Mouse (Mus musculus) C2C12 (cell line): ENCODE results near the gene Dgkg.

ENCODE experiments used
- CEBPB ChIP-seq: IDR thresholded peaks from one replicate; pipeline ENCODE4 v1.6.1; 2011; ENCODE audit warnings: low read depth, mild to moderate bottlenecking, control low read depth, moderate library complexity
- CTCF ChIP-seq: IDR thresholded peaks from one replicate; pipeline ENCODE4 v1.5.1; 2011; ENCODE audit not compliant: control insufficient read depth, insufficient read depth, insufficient read length
- FOSL1 ChIP-seq: IDR thresholded peaks from one replicate; pipeline ENCODE4 v1.8.0; 2011; ENCODE audit warnings: mild to moderate bottlenecking, low read length; ENCODE audit not compliant: poor library complexity, insufficient read depth, severe bottlenecking
- MAX ChIP-seq: IDR thresholded peaks from one replicate; pipeline ENCODE4 v1.6.1; 2011; ENCODE audit warnings: mild to moderate bottlenecking, control low read depth
- MYOD1 ChIP-seq: IDR thresholded peaks from one replicate; pipeline ENCODE4 v1.6.1; 2011; ENCODE audit warnings: low read depth; ENCODE audit not compliant: control insufficient read depth, insufficient read length
- USF1 ChIP-seq: IDR thresholded peaks from one replicate; pipeline ENCODE4 v1.6.1; 2011; ENCODE audit warnings: low read depth, mild to moderate bottlenecking, control low read depth, moderate library complexity

GRCm38 (mm10) chr16:22674636-22675035 is 17.6 kb upstream of the Dgkg start:
- TF ChIP-seq CTCF, result no peak
- no peak for TF ChIP-seq MYOD1
- no peak for TF ChIP-seq MAX
- no peak for TF ChIP-seq CEBPB
- no peak for TF ChIP-seq FOSL1
- TF ChIP-seq USF1, result no peak
